Comparison of ENCODE assay signal across 11 mouse cellular contexts in genomic region chr19:55621011-55621625, GRCm38 (mm10).
DNase-seq lines count a peak whose midpoint lies in the region; ATAC-seq and TF ChIP-seq lines count a peak whose summit lies in the region.
"Had no signal": no experiment of that assay in that cellular context is flagged by ENCODE, and none has a peak within 500 bp of the region (broad histone marks: within the 10 kb centered on the region; RNA-seq: fewer than 3 reads in every experiment).

No protein-coding gene starts in this region.

- ATAC-seq in Patski, result peak; percentile 49
- ATAC-seq in CD4-positive, CD25-positive, alpha-beta regulatory T cell, adult 4 months, result no peak
- ATAC-seq: forebrain, embryonic 14.5 days; liver, embryonic 12.5 days had no signal

- in situ Hi-C loops in Patski (cut with MboI; ENCODE audit: low pct_unique_long_range_greater_than_20kb), result no loop called here

- POLR2A ChIA-PET in Patski (lab: Charles Lee), result interaction anchor here (0.9 to 1.3 kb wide), 2 partner anchors 80 to 92 kb away, joined by 3 read pairs; no protein-coding TSS in a partner anchor

- peak; percentile 64 for DNase-seq in kidney, adult 18-20 months
- DNase-seq in kidney, postnatal 4 days, result no peak
- DNase-seq in 3T3-L1 (ENCODE audit: low read depth, low spot score) (peak; percentile 21), Patski (ENCODE audit: low read depth, low spot score) (no peak)
- DNase-seq in kidney, adult 9 months, result peak; percentile 87
- DNase-seq in ovary, adult 18-20 months (ENCODE audit: low spot score), result no peak
- DNase-seq in left cerebral cortex, adult 9 months (ENCODE audit: low spot score in 2 of 2), result no peak
- DNase-seq: lung, postnatal 36 days had no signal

- CTCF ChIA-PET in Patski (lab: Charles Lee), result interaction anchor here (1.6 kb wide), 1 partner anchor 20 kb away, joined by 4 read pairs; no protein-coding TSS in a partner anchor

- no peaks in the 10 kb centered on the region for H3K27me3 ChIP-seq in Patski
- H3K27me3 ChIP-seq: liver, embryonic 12.5 days had no signal

- TF ChIP-seq CTCF in Patski (IDR thresholded peaks at IDR 0.05), result no peak

Comparison
In these comparisons a context has a peak if more than half of its experiments do, and no peak if none do; other contexts are left out.
1. DNase-seq: peak in kidney, adult 18-20 months (single experiment), 3T3-L1 (single experiment) and kidney, adult 9 months (single experiment); none in kidney, postnatal 4 days (0 of 2), Patski (single experiment), ovary, adult 18-20 months (single experiment) and left cerebral cortex, adult 9 months (0 of 2).